Mouse (Mus musculus): ENCODE measurements around the gene Il6ra.
"Not testable (repeated sequence)": the region's sequence is repeated elsewhere in the genome, so short reads cannot be mapped to it uniquely, and the experiment has no call there.

Il6ra gene

GRCm38 (mm10) chr3:89875781-89876180 is 37.2 kb downstream of the Il6ra start:
- no peak for DNase-seq (ENCODE audit: low read depth, low spot score)

GRCm38 (mm10) chr3:89875021-89875420 is 38.0 kb downstream of the Il6ra start:
- DNase-seq (ENCODE audit: low read depth, low spot score): no peak

- DNase-seq (ENCODE audit: low read depth, low spot score): no peak
Measured at GRCm38 (mm10) chr3:89874076-89874475, 38.9 kb downstream of the Il6ra start.

GRCm38 (mm10) chr3:89872684-89873083 is 40.3 kb downstream of the Il6ra start:
- DNase-seq (ENCODE audit: low read depth, low spot score): no peak

- DNase-seq (ENCODE audit: low read depth, low spot score): no peak
Measured at GRCm38 (mm10) chr3:89872209-89872608, 40.8 kb downstream of the Il6ra start.

GRCm38 (mm10) chr3:89871339-89871914 is 41.6 kb downstream of the Il6ra start:
- DNase-seq (ENCODE audit: low read depth, low spot score): no peak

- no peak for DNase-seq (ENCODE audit: low read depth, low spot score)
Measured at GRCm38 (mm10) chr3:89870472-89871271, 42.3 kb downstream of the Il6ra start.

GRCm38 (mm10) chr3:89869556-89869955 is 43.4 kb downstream of the Il6ra start:
- DNase-seq (ENCODE audit: low read depth, low spot score): no peak

GRCm38 (mm10) chr3:89868956-89869355 is 44.0 kb downstream of the Il6ra start:
- DNase-seq (ENCODE audit: low read depth, low spot score): no peak

- no peak for DNase-seq (ENCODE audit: low read depth, low spot score)
Measured at GRCm38 (mm10) chr3:89868357-89868756, 44.6 kb downstream of the Il6ra start.

- DNase-seq (ENCODE audit: low read depth, low spot score): no peak
Measured at GRCm38 (mm10) chr3:89867651-89868050, 45.3 kb downstream of the Il6ra start.

GRCm38 (mm10) chr3:89865764-89866163 is 47.2 kb downstream of the Il6ra start:
- no peak for DNase-seq (ENCODE audit: low read depth, low spot score)

- DNase-seq (ENCODE audit: low read depth, low spot score): no peak
Measured at GRCm38 (mm10) chr3:89865020-89865419, 48.0 kb downstream of the Il6ra start.

GRCm38 (mm10) chr3:89863716-89864509 is 49.1 kb downstream of the Il6ra start:
- no peak for DNase-seq (ENCODE audit: low read depth, low spot score)

- DNase-seq (ENCODE audit: low read depth, low spot score): not testable (repeated sequence)
Measured at GRCm38 (mm10) chr3:89863276-89863675, 49.7 kb downstream of the Il6ra start.

- no peak for DNase-seq (ENCODE audit: low read depth, low spot score)
Measured at GRCm38 (mm10) chr3:89862182-89862761, 50.7 kb downstream of the Il6ra start.

GRCm38 (mm10) chr3:89861070-89861469 is 51.9 kb downstream of the Il6ra start:
- DNase-seq (ENCODE audit: low read depth, low spot score): no peak

GRCm38 (mm10) chr3:89860343-89860742 is 52.7 kb downstream of the Il6ra start:
- no peak for DNase-seq (ENCODE audit: low read depth, low spot score)

- DNase-seq (ENCODE audit: low read depth, low spot score): no peak
Measured at GRCm38 (mm10) chr3:89859936-89860335, 53.1 kb downstream of the Il6ra start.

- peak; percentile 90 for DNase-seq (ENCODE audit: low read depth, low spot score)
Measured at GRCm38 (mm10) chr3:89858888-89859287, 54.1 kb downstream of the Il6ra start.

GRCm38 (mm10) chr3:89858123-89858522 is 54.9 kb downstream of the Il6ra start:
- DNase-seq (ENCODE audit: low read depth, low spot score): no peak

- no peak for DNase-seq (ENCODE audit: low read depth, low spot score)
Measured at GRCm38 (mm10) chr3:89857353-89857752, 55.6 kb downstream of the Il6ra start.

Measured in telencephalon, adult 2 months (tissue).